Mouse (Mus musculus) forebrain, embryonic 15.5 days (tissue): ENCODE measurements around the gene Pramel7. TPM values are rescaled to one million over a fixed set of nuclear protein-coding genes. Genes with fewer than 3 reads are reported as not detected.

Source experiments
- ATAC-seq: fragments of 200-750 bp; cut with Nextera tagmentation; replicated peaks from 2 replicates; pipeline ENCODE4 v1.8.0; 2017; ENCODE audit warnings: mild to moderate bottlenecking, moderate TSS enrichment, moderate library complexity
- H3K27ac ChIP-seq: fragments of 300-500 bp; sonication (generic); replicated peaks from 2 replicates; pipeline ENCODE4 v1.5.1; 2015; ENCODE audit warnings: mild to moderate bottlenecking, inconsistent platforms
- H3K27me3 ChIP-seq: fragments of 300-500 bp; sonication (generic); 2 replicates; pipeline ENCODE4 v1.6.1; 2015; ENCODE audit warnings: inconsistent platforms
- H3K36me3 ChIP-seq: fragments of 300-500 bp; sonication (generic); 2 replicates; pipeline ENCODE4 v1.6.1; 2015; ENCODE audit warnings: mild to moderate bottlenecking, inconsistent platforms
- H3K4me1 ChIP-seq: fragments of 300-500 bp; sonication (generic); 2 replicates; pipeline ENCODE4 v1.6.1; 2015; ENCODE audit warnings: inconsistent platforms
- H3K4me2 ChIP-seq: fragments of 300-500 bp; sonication (generic); replicated peaks from 2 replicates; pipeline ENCODE4 v1.6.1; 2015; ENCODE audit warnings: mild to moderate bottlenecking, inconsistent platforms
- H3K4me3 ChIP-seq: fragments of 300-500 bp; sonication (generic); 2 replicates; pipeline ENCODE4 v1.5.1; 2015; ENCODE audit warnings: mild to moderate bottlenecking, inconsistent platforms
- H3K9ac ChIP-seq: fragments of 300-500 bp; sonication (generic); replicated peaks from 2 replicates; pipeline ENCODE4 v1.6.1; 2015; ENCODE audit warnings: mild to moderate bottlenecking, inconsistent platforms
- H3K9me3 ChIP-seq: fragments of 300-500 bp; sonication (generic); 2 replicates; pipeline ENCODE4 v1.6.1; 2016; ENCODE audit warnings: inconsistent platforms
- WGBS: fragments of 180-500 bp; shearing (Covaris S2); methylation state at CpG from one replicate; pipeline ENCODE4 v1.1.7; 2015; ENCODE audit warnings: mixed read lengths; 5-methylcytosine and 5-hydroxymethylcytosine counted together
- polyA plus RNA-seq: library from polyadenylated mRNA; unstranded; fragments of >200 nt; fragmentation: Nextera tagmentation; extraction: Ambion mirVana; gene quantifications from 2 replicates; pipeline ENCODE4 v1.2.1, GENCODE M21; 2015

The Pramel7 gene
- polyA plus RNA-seq, 1 experiment from 2014 or later = not detected

GRCm38 (mm10) chr2:87480207-87480606 lies 16.7 kb downstream of the Pramel7 start:
- Histone ChIP-seq H3K27ac (no peak overlapping the region), H3K36me3 (no peaks in the 10 kb centered on the region), H3K9ac (no peak overlapping the region), H3K9me3 (no peaks in the 10 kb centered on the region), H3K4me1 (no peaks in the 10 kb centered on the region), H3K4me3 (no peak overlapping the region), H3K27me3 (no peaks in the 10 kb centered on the region), H3K4me2 (no peak overlapping the region)
- ATAC-seq = no peak

GRCm38 (mm10) chr2:87461769-87462168 lies 35.1 kb downstream of the Pramel7 start:
- Histone ChIP-seq H3K36me3 (no peaks in the 10 kb centered on the region), H3K4me3 (no peak overlapping the region), H3K9me3 (no peaks in the 10 kb centered on the region), H3K27ac (no peak overlapping the region), H3K4me2 (no peak overlapping the region), H3K27me3 (no peaks in the 10 kb centered on the region), H3K9ac (no peak overlapping the region), H3K4me1 (no peaks in the 10 kb centered on the region)
- ATAC-seq = no peak
- 92% methylated on average over 4 of the region's 4 CpGs for WGBS

GRCm38 (mm10) chr2:87453662-87454061 lies 43.2 kb downstream of the Pramel7 start, which contains the start of gene Olfr1126:
Gene Olfr1126 (plus strand): TSS chr2:87453962.
- Histone ChIP-seq H3K4me1 (no peaks in the 10 kb centered on the region), H3K9me3 (no peaks in the 10 kb centered on the region), H3K36me3 (no peaks in the 10 kb centered on the region), H3K4me2 (no peak within 1 kb of the TSS), H3K9ac (no peak within 1 kb of the TSS), H3K4me3 (no peak within 1 kb of the TSS), H3K27ac (no peak within 1 kb of the TSS), H3K27me3 (no peaks in the 10 kb centered on the region)
- no peak for ATAC-seq

Other genes with a start within 250 kb of the Pramel7 start
- gene Olfr1115, start 249.1 kb downstream of the Pramel7 start, polyA plus RNA-seq = not detected in 2 replicates
- gene Olfr1116, start 229.6 kb downstream of the Pramel7 start, polyA plus RNA-seq = not detected in 2 replicates
- not detected in 2 replicates for gene Olfr1118, start 189.5 kb downstream of the Pramel7 start, polyA plus RNA-seq
- gene Olfr1120, start 142.3 kb downstream of the Pramel7 start, polyA plus RNA-seq = not detected in 2 replicates
- not detected in 2 replicates for gene Olfr1121, start 127.2 kb downstream of the Pramel7 start, polyA plus RNA-seq
- gene Olfr1122, start 111.2 kb downstream of the Pramel7 start, polyA plus RNA-seq = not detected in 2 replicates
- gene Olfr1123, start 80.5 kb downstream of the Pramel7 start, polyA plus RNA-seq = not detected in 2 replicates
- 0.08 TPM in 1 of 2 replicates, not detected in the other for gene Olfr1124, start 66.8 kb downstream of the Pramel7 start, polyA plus RNA-seq
- gene Olfr1126, start 43.1 kb downstream of the Pramel7 start, polyA plus RNA-seq = not detected in 2 replicates
- gene Pramel6, start 9.5 kb upstream of the Pramel7 start, polyA plus RNA-seq = not detected in 2 replicates
- gene Olfr153, start 34.7 kb upstream of the Pramel7 start, polyA plus RNA-seq = not detected in 2 replicates
- not detected in 2 replicates for gene Olfr1128, start 48.4 kb upstream of the Pramel7 start, polyA plus RNA-seq
- gene Olfr1129, start 76.8 kb upstream of the Pramel7 start, polyA plus RNA-seq = not detected in 2 replicates
- not detected in 2 replicates for gene Olfr1130, start 109.1 kb upstream of the Pramel7 start, polyA plus RNA-seq
- gene Olfr1131, start 130.0 kb upstream of the Pramel7 start, polyA plus RNA-seq = not detected in 2 replicates
- not detected in 2 replicates for gene Olfr1132, start 140.4 kb upstream of the Pramel7 start, polyA plus RNA-seq
- gene Olfr1133, start 150.3 kb upstream of the Pramel7 start, polyA plus RNA-seq = not detected in 2 replicates
- gene Olfr1134, start 161.4 kb upstream of the Pramel7 start, polyA plus RNA-seq = not detected in 2 replicates
- not detected in 2 replicates for gene Olfr1135, start 176.6 kb upstream of the Pramel7 start, polyA plus RNA-seq
- gene Olfr1136, start 196.9 kb upstream of the Pramel7 start, polyA plus RNA-seq = not detected in 2 replicates
- gene Olfr1137, start 216.1 kb upstream of the Pramel7 start, polyA plus RNA-seq = not detected in 2 replicates
- not detected in 2 replicates for gene Olfr1138, start 242.9 kb upstream of the Pramel7 start, polyA plus RNA-seq
- not detected in 2 replicates for gene Olfr1140, start 246.7 kb upstream of the Pramel7 start, polyA plus RNA-seq